Mouse (Mus musculus) bone marrow, adult 2 months (tissue): ENCODE results near the gene Farsb. TPM values are rescaled to one million over a fixed set of nuclear protein-coding genes. Genes with fewer than 3 reads are reported as not detected.

ENCODE experiments used
- H3K27ac ChIP-seq: fragments of 200-500 bp; 2 replicates; pipeline ENCODE4 v1.5.1; 2012; ENCODE audit warnings: low read depth, mild to moderate bottlenecking, control low read depth, inconsistent platforms, low read length; ENCODE audit not compliant: control insufficient read depth, poor library complexity, insufficient read depth
- H3K4me1 ChIP-seq: fragments of 200-500 bp; 2 replicates; pipeline ENCODE4 v1.6.1; 2011; ENCODE audit warnings: low read length; ENCODE audit not compliant: control insufficient read depth, insufficient read depth
- H3K4me3 ChIP-seq: fragments of 200-500 bp; replicated peaks from 2 replicates; pipeline ENCODE3; 2011; ENCODE audit warnings: mild to moderate bottlenecking, low read depth, low read length, control low read depth; ENCODE audit not compliant: control insufficient read depth
- CTCF ChIP-seq: fragments of 200-500 bp; IDR thresholded peaks from 2 replicates; pipeline ENCODE4 v1.5.1; 2011; ENCODE audit warnings: low read length, control low read depth; ENCODE audit not compliant: control insufficient read depth, insufficient read depth
- POLR2A ChIP-seq: fragments of 200-500 bp; IDR thresholded peaks from 2 replicates; pipeline ENCODE4 v1.6.1; 2011; ENCODE audit warnings: low read depth, mild to moderate bottlenecking, control low read depth, low read length, borderline replicate concordance; ENCODE audit not compliant: control insufficient read depth
- WGBS: fragments of 180-500 bp; shearing (Covaris S2); methylation state at CpG from one replicate; pipeline ENCODE4 v1.1.7; 2018; 5-methylcytosine and 5-hydroxymethylcytosine counted together
- polyA plus RNA-seq: library from polyadenylated mRNA; stranded (reverse); fragments of >200 nt; gene quantifications from 2 replicates; pipeline ENCODE4 v1.2.4, GENCODE M21; 2011; ENCODE audit warnings: low replicate concordance; ENCODE audit not compliant: missing spikeins, insufficient read depth, insufficient read length

Farsb gene
- polyA plus RNA-seq, result 28.1 and 48.6 TPM in 2 replicates

DNA sequence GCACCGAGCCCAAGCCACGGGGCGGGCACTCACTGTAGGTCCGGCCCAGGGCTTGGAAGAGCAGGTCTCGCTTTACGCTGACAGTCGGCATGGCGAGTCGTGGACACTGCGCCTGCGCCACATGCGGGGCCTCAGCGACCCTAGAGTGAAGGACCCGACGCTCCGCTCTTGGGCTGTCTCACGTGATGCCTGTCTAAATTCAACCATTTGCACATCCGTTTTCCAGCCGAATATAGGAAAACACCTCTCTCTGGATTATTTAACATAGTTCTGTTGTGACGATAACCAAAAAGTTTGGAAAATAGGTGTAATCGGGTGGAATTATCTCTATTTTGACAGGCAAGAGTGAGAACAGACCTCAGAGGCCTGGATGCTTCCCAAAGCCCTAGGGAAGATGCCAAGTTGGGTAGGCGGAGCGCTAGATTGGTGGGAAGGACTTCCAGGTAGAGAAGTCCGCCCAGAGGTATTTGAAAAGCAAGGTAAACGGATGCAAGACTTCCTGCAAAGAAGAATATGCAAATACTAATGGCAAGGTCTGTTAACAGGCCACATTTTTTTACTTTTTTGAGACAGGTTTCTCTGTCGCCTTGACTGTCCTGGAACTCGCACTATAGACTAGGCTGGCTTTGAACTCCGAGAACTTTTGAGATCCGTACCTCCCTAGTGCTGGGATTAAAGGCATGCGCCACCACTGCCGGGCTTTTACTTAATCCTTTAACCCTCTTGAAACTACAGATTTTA lies at the start of gene Farsb:
TSS of gene Farsb (minus strand) at position 146 of the 741 bp plus-strand sequence.
- TF ChIP-seq POLR2A, result peak; percentile 59; the same call in 1 of the 2 replicates
- no peak for TF ChIP-seq CTCF
- Histone ChIP-seq H3K27ac (peak within 1 kb of the TSS; percentile 60), H3K4me3 (peak within 1 kb of the TSS; percentile 90), H3K4me1 (peaks cover 6% of the 10 kb centered on the region)
- under 1% methylated on average over 31 of the region's 31 CpGs for WGBS

DNA sequence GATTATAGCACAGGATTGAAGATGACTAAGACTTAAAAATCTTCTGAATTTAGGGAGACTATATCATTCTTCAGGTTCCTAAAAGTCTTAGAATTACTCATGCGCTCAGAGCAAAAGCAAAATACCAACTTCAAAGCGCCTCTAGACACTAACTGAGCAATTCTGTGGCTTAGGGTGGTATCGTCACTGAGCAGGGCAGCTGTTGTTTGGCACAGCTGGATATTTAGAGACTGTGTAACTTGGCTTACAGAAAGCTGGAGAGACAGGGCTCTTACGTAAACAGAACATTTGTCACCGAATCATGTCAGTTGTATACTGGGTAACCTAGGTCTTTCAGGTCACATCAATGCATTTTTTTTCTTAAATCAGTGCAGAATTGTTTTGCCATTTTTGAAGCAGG lies 49.7 kb upstream of the Farsb start:
- H3K4me1 ChIP-seq, result no peaks in the 10 kb centered on the region
- no peak overlapping the region for H3K27ac ChIP-seq
- WGBS, result 63% methylated on average over 5 of the region's 5 CpGs
- no peak for TF ChIP-seq CTCF
- no peak for TF ChIP-seq POLR2A
- H3K4me3 ChIP-seq, result no peak overlapping the region

DNA sequence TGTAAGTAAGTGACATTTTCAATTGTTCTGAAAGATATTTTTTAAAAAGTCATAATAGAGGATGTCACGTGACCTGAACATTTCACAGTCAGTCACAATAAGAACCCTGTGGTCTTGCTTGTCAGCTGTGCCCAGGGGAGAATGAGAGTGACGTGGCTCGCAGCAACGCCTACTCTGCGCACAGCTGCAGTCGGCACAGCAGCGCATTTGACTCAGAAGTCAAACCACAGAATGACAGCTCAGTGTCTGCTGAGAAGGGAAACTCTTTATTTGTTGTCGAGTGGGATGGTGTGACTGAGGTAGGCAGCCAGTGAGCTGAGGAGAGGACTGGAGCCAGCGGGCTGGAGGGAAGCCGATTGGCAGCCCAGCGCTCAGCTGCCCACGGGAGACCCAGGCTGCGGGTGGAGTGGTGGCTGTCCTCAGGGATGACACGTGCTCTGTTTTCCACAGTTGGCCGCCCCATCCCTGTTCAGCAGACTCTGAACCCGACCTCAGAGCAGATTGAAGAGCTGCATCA lies 48.9 kb upstream of the Farsb start:
- Histone ChIP-seq H3K4me3 (peak overlapping the region; percentile 4), H3K4me1 (no peaks in the 10 kb centered on the region), H3K27ac (peak overlapping the region; percentile 22; the same call in 1 of the 2 replicates)
- 4% methylated on average over 16 of the region's 16 CpGs for WGBS
- TF ChIP-seq POLR2A (no peak), CTCF (no peak)

DNA sequence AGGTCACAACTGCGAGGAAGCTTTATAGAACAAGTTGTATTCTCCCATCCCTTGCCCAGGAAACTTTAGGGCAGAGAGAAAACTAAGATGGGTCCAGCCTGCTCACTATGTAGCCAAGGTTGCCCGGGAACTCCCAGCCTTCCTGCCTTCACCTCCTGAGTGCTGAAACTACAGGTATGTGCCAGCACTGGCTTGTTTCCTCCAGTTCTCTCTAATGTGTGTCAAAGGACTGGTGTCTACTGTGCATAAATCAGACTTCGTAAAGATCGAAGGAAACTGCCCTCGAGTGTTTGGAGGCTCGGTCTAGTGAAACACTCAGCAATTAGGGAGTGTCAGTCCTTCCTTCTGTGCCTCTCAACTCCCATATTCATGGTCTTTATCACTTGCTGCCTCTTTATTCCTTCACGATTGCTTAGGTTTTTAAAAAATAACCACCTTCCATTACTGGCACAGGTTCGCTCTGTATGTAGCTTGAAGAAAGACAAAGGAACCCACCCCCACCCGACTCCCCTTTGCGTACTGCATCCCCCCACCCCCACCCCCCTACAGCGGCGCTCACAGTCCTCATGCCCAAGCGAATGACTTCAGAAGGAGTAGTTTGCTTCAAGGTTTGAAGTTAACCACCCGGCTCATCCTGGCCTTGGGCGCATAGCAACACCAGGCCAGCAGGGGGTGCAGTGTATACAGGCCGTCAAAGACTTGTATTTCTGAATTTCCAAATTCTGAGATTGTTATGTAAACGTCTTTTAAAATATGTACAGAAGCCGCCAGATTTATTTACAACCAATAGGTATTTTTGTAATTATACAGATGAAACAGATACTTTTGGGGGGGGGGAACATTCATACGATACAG lies 47.8 kb upstream of the Farsb start:
- 25% methylated on average over 19 of the region's 19 CpGs for WGBS
- Histone ChIP-seq H3K4me1 (no peaks in the 10 kb centered on the region), H3K27ac (no peak overlapping the region), H3K4me3 (no peak overlapping the region)
- no peak for TF ChIP-seq POLR2A
- TF ChIP-seq CTCF, result peak; percentile 75

DNA sequence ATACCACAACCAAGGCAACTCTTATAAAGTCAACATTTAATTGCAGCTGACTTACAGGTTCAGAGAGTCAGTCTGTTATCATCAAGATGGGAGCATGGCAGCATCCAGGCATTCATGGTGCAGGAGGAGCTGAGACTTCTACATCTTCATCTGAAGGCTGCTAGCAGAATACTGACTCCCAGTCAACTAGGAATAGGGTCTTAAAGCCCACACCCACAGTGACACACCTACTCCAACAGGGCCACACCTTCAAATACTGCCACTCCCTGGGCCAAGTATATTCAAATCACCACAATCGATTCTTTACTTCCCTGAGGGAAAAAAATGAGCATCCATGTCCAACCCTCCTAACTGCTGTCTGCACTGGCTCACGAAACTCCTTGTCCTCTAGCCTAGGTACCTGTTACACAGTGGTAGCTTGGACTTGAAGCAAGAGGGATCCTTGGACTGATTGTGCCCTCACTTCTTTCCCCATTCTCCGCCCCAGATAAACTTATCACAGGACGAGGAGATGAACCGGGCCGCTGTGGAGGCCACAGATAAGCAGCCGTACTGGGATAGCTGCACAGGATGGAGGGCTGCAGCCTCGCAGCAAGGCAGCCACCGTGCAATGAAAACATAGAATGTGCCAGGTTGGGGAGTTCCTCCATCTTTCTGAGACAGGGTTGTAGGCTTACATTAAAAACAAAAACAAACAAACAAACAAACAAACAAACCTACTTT lies 45.9 kb upstream of the Farsb start:
- no peak for TF ChIP-seq POLR2A
- no peak for TF ChIP-seq CTCF
- Histone ChIP-seq H3K27ac (no peak overlapping the region), H3K4me3 (no peak overlapping the region), H3K4me1 (no peaks in the 10 kb centered on the region)
- 76% methylated on average over 9 of the region's 9 CpGs for WGBS

DNA sequence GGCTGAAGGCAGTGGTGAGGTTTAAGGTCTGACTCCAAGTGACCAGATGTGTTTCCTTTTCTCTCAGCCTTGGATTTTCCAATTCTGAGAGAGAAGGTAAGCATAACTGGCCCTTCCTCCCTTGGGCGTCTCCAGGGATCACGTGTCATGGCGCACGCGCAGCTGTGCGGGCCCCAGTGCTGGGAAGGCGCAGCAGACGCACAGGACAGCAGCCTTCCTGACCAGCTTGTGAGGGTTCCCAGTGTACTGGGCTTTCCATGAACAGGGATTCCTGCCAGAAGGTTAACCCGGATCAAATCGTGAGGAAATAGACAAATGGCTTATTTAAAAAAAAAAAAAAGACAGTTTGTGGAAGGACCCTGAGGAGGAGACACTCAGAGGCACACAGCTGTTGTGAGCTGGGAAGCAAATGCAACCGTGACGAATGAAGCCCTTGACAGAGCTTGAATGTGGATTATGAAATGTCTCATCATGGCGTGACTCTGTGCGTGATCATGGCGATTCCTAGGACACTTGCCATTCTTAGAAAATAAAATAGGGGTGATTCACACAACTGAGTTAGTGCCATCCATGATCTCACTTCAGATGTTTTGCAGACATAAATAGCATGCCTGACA lies 43.6 kb upstream of the Farsb start:
- H3K27ac ChIP-seq, result no peak overlapping the region
- 88% methylated on average over 15 of the region's 15 CpGs for WGBS

DNA sequence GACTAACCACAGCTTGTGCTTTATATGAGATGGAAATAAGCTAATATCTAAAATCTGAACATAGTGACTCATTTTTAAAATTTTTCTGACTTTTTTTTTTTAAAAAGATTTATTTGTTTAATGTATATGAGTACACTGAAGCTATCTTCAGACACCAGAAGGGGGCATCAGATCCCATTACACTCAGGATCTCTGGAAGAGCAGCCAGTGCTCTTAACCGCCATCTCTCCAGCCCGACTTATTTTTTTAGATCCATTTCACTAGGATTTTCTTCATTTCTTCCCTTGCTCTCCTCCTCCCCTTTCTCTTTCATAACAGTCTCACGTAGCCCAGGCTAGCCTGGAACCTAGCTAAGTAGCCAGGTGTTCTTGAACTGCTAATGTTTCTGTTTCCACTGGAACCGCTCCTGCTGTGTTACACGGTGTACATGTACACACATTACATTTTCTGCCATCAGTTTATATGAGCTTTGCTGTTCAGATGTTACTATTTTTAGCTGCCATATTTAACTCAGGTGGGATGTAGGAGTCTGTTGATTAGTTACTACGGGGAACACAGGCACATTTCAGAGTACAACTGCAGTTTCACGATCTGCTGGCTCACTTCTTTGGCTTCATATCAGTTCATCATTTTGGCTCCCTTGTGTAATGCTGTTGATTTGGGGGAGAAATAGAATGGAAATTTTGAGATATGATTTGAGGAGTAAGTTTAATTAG lies 42.0 kb upstream of the Farsb start:
- WGBS, result 71% methylated on average over 7 of the region's 7 CpGs
- Histone ChIP-seq H3K27ac (no peak overlapping the region), H3K4me3 (no peak overlapping the region), H3K4me1 (no peaks in the 10 kb centered on the region)
- TF ChIP-seq CTCF (no peak), POLR2A (no peak)

More for the DNA sequence above, 43.6 kb upstream of the Farsb start:
- TF ChIP-seq POLR2A (no peak), CTCF (no peak)
- Histone ChIP-seq H3K4me1 (no peaks in the 10 kb centered on the region), H3K4me3 (no peak overlapping the region)
